Mouse (Mus musculus) heart, embryonic 10.5 days (tissue): ENCODE results near the gene Gm6525. TPM values are rescaled to one million over a fixed set of nuclear protein-coding genes. Genes with fewer than 3 reads are reported as not detected.
A peak's percentile ranks its signal among the peaks of the same experiment; 100 is the strongest.

Source experiments
- DNase-seq: peaks from one replicate; pipeline ENCODE4 v3.0.0-alpha.2; 2017; ENCODE audit warnings: low spot score
- H3K27ac ChIP-seq: fragments of 300-500 bp; sonication (generic); 2 replicates; pipeline ENCODE4 v1.5.1; 2016; ENCODE audit warnings: mild to moderate bottlenecking
- H3K27me3 ChIP-seq: fragments of 300-500 bp; sonication (generic); 2 replicates; pipeline ENCODE4 v1.6.1; 2016; ENCODE audit warnings: mild to moderate bottlenecking; ENCODE audit not compliant: poor library complexity, insufficient read depth, severe bottlenecking
- H3K36me3 ChIP-seq: fragments of 300-500 bp; sonication (generic); 2 replicates; pipeline ENCODE4 v1.6.1; 2016; ENCODE audit warnings: mild to moderate bottlenecking, moderate library complexity
- H3K4me1 ChIP-seq: fragments of 300-500 bp; sonication (generic); 2 replicates; pipeline ENCODE4 v1.6.1; 2016; ENCODE audit warnings: mild to moderate bottlenecking
- H3K4me3 ChIP-seq: fragments of 300-500 bp; sonication (generic); 2 replicates; pipeline ENCODE4 v1.5.1; 2016; ENCODE audit warnings: mild to moderate bottlenecking, moderate library complexity
- H3K9me3 ChIP-seq: fragments of 300-500 bp; sonication (generic); 2 replicates; pipeline ENCODE4 v1.6.1; 2016; ENCODE audit warnings: mild to moderate bottlenecking, moderate library complexity
- WGBS: fragments of 180-500 bp; shearing (Covaris S2); methylation state at CpG from one replicate; pipeline ENCODE4 v1.1.7; 2016; 5-methylcytosine and 5-hydroxymethylcytosine counted together
- polyA plus RNA-seq: library from polyadenylated mRNA; unstranded; fragments of >200 nt; fragmentation: Nextera tagmentation; extraction: Ambion mirVana; gene quantifications from 2 replicates; pipeline ENCODE4 v1.2.1, GENCODE M21; 2016

Gm6525 gene
- polyA plus RNA-seq: 0.14 and 0.25 TPM in 2 replicates

- 83% methylated on average over 11 of the region's 11 CpGs for WGBS
- Histone ChIP-seq H3K27ac (no peak within 1 kb of the TSS), H3K4me3 (no peak within 1 kb of the TSS), H3K4me1 (peaks cover 3% of the 10 kb centered on the region; the same call in 1 of the 2 replicates), H3K36me3 (0 out of 2 replicates have a peak, but pooled peaks cover 2% of the 10 kb centered on the region), H3K27me3 (no peaks in the 10 kb centered on the region), H3K9me3 (no peaks in the 10 kb centered on the region)
- no peak for DNase-seq
These were observed at the start of gene Gm6525 for GRCm38 (mm10) chr3:84173581-84174154. Gene Gm6525 (plus strand): TSS chr3:84174104.

DNA sequence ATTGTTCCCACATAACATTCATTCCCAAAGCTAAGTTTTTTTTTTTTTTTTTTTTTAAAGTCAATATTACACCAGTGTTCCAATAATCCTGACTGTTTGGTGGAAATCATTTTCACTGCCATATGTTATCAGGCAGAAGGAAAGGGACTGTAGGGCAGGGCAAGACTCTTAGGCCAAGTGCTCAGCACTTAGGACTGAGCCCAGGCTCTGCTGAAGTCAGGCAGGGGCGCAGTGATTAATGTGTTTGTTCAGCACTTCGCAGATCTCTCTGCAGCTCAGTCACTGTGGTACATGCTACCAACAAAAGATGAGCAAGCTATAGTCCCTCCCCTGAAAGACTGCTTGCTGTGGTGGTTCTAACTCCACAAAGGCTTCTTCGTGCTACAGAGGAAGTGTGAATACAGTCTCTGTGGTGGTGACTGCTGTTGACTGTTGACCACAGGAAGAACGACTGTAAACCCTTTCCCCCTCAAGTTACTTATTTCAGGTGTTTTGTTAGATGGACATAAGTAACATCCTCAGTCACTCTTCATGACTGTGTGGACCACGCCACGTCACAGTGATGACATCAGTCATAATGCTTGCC, 48.1 kb upstream of the Gm6525 start:
- no peak for DNase-seq
- no peak overlapping the region for H3K27ac ChIP-seq

DNA sequence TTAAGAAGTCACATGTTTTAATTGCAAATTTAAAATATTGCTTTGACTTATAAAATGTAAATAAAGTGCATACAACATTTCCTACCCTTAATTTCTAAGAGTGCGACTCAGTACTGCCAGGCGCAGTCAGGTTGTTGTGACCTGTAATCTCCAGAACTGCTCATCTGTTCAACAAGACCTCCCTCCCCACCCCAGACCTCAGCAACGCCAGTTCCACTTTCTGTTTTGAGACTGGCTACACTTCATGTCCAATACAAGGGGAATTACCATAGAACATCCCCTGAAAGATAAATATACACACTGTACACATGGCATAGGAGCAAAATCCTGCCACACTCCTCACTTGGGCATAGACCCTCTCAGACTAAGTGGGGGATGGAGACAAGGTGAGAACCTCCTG, 47.2 kb upstream of the Gm6525 start:
- WGBS: 83% methylated on average over 3 of the region's 3 CpGs
- Histone ChIP-seq H3K4me3 (no peak overlapping the region), H3K9me3 (no peaks in the 10 kb centered on the region), H3K27ac (no peak overlapping the region), H3K27me3 (no peaks in the 10 kb centered on the region), H3K4me1 (no peaks in the 10 kb centered on the region), H3K36me3 (no peaks in the 10 kb centered on the region)
- DNase-seq: no peak

More for the DNA sequence above, 48.1 kb upstream of the Gm6525 start:
- H3K4me1 ChIP-seq: no peaks in the 10 kb centered on the region
- no peaks in the 10 kb centered on the region for H3K36me3 ChIP-seq
- WGBS: 71% methylated on average over 6 of the region's 6 CpGs
- no peaks in the 10 kb centered on the region for H3K9me3 ChIP-seq
- H3K4me3 ChIP-seq: no peak overlapping the region
- no peaks in the 10 kb centered on the region for H3K27me3 ChIP-seq

DNA sequence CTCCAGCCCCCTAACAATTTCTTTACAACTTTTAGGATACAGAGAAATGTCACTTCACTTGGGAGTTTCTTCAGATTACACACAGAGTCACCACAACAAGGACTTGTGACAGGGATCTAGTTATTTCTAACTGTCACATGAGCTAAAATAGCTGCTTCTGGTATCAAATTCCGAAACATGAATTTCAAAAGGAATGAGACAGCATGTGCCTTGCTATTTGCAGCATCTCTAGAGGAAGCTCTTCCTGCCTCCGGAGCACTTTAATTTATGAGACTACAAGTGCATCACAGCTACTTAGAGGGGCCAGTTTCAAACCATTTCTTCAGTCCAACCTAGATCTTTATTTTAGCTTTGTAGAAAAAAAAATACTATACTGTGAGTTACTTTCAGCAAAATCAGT, 46.5 kb upstream of the Gm6525 start:
- DNase-seq: no peak
- WGBS: 86% methylated on average over 2 of the region's 2 CpGs
- Histone ChIP-seq H3K9me3 (no peaks in the 10 kb centered on the region), H3K36me3 (no peaks in the 10 kb centered on the region), H3K4me3 (no peak overlapping the region), H3K4me1 (no peaks in the 10 kb centered on the region), H3K27ac (no peak overlapping the region), H3K27me3 (no peaks in the 10 kb centered on the region)

DNA sequence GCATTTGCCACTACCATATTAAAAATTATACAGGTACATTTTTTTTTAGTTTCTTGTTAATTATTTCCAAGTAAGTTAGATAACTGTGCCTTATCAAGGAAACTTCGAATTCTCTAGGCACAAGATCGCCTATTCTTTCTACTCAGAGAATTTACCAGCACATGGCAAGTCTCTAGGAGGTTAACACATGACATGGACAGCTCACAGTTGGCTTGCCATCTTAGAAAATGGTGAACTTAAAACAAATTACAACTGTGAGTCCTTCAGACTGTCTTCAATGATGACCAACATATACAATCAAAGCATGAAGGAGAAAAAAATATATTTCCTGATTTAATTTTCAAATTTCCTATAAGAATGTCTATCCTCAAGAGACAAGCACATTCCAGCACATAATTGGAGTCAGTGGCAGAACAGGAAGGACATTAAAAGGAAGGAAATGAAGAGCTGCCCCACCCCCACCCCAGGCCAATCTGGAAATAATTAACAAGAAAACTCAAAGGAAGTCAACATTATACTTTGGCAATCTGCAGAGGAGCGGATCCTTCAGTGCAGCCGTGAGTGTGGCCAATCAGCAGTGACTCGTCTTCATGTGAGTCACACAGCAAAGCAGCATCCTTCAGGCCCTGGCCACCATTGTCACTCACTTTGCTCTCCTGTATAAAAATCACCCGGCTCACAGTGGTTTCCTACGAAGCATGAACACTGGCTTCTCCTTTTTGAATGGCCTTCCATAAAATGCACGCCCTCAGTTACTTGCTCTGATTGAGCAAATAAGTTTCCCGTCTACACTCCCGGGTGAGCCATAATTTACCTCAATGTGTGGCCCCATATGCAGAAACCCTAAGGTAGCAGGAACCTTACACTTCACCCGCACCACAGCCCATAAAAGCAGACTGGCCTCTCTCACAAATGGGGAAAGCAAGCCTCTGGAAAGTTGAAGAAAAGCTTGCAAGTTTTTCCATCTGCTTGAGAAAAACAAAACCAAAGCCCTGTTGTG, 44.7 kb upstream of the Gm6525 start:
- no peaks in the 10 kb centered on the region for H3K4me1 ChIP-seq
- no peaks in the 10 kb centered on the region for H3K9me3 ChIP-seq
- WGBS: 76% methylated on average over 11 of the region's 11 CpGs
- no peaks in the 10 kb centered on the region for H3K36me3 ChIP-seq
- no peak for DNase-seq
- H3K4me3 ChIP-seq: no peak overlapping the region
- H3K27me3 ChIP-seq: no peaks in the 10 kb centered on the region
- H3K27ac ChIP-seq: no peak overlapping the region

DNA sequence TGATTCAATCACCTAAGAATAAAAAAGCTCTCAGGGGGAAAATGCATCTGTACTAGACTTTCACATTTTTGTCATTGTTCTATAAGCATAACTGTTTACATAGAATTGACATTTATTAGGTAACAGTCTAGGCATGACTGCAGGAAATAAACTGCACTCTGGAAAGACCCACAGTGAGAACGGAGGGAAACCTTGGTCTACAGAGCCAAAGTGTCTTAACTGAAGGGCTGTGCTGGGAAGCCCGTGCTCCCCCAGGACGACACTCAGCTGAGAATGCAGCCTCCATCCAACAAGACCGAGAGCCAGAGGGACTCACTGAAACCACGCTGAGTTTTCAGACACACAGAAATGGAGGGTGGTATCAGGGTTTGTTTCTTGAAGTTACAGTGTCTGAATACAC, 43.1 kb upstream of the Gm6525 start:
- Histone ChIP-seq H3K27me3 (no peaks in the 10 kb centered on the region), H3K4me1 (peaks cover 6% of the 10 kb centered on the region; the same call in 1 of the 2 replicates), H3K4me3 (no peak overlapping the region), H3K36me3 (no peaks in the 10 kb centered on the region), H3K9me3 (no peaks in the 10 kb centered on the region), H3K27ac (no peak overlapping the region)
- DNase-seq: no peak
- 74% methylated on average over 5 of the region's 5 CpGs for WGBS

GRCm38 (mm10) chr3:84131369-84131768, 42.5 kb upstream of the Gm6525 start:
- DNase-seq: no peak
- H3K27ac ChIP-seq: no peak overlapping the region
- 81% methylated on average over 3 of the region's 3 CpGs for WGBS
- no peaks in the 10 kb centered on the region for H3K27me3 ChIP-seq
- no peak overlapping the region for H3K4me3 ChIP-seq
- H3K36me3 ChIP-seq: no peaks in the 10 kb centered on the region
- no peaks in the 10 kb centered on the region for H3K9me3 ChIP-seq
- H3K4me1 ChIP-seq: peaks cover 6% of the 10 kb centered on the region; the same call in 1 of the 2 replicates

DNA sequence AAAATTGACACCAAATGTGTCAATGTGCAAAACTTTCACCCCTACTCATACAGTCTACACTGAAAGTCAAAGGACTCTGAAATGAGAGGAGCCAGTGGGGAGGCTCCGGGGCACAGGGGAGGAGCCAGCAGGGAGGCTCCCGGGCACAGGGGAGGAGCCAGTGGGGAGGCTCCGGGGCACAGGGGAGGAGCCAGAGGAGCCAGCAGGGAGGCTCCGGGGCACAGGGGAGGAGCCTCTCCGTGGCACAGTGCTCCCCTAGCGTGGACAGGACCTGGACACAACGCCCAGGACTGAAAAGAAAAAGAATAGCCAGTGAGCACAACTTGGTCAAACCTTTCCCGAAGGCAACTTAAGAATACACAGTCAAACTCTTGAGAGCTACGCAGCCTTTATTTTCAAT, 38.5 kb upstream of the Gm6525 start:
- H3K27me3 ChIP-seq: no peaks in the 10 kb centered on the region
- WGBS: 27% methylated on average over 9 of the region's 9 CpGs

GRCm38 (mm10) chr3:84135933-84136332, 38.0 kb upstream of the Gm6525 start:
- Histone ChIP-seq H3K9me3 (no peaks in the 10 kb centered on the region), H3K36me3 (no peaks in the 10 kb centered on the region), H3K4me1 (peaks cover 6% of the 10 kb centered on the region; the same call in 1 of the 2 replicates), H3K27ac (no peak overlapping the region), H3K4me3 (peak overlapping the region; percentile 27; the same call in 1 of the 2 replicates), H3K27me3 (no peaks in the 10 kb centered on the region)
- 69% methylated on average over 6 of the region's 6 CpGs for WGBS
- peak; percentile 43 for DNase-seq

More for the DNA sequence above, 38.5 kb upstream of the Gm6525 start:
- peak overlapping the region; percentile 22; the same call in 1 of the 2 replicates for H3K27ac ChIP-seq
- H3K36me3 ChIP-seq: no peaks in the 10 kb centered on the region
- peaks cover 6% of the 10 kb centered on the region; the same call in 1 of the 2 replicates for H3K4me1 ChIP-seq
- H3K9me3 ChIP-seq: no peaks in the 10 kb centered on the region
- peak overlapping the region; percentile 27; the same call in 1 of the 2 replicates for H3K4me3 ChIP-seq
- DNase-seq: peak; percentile 80

- H3K4me3 ChIP-seq: no peak overlapping the region
- 75% methylated on average over 7 of the region's 7 CpGs for WGBS
- no peaks in the 10 kb centered on the region for H3K9me3 ChIP-seq
- DNase-seq: peak; percentile 14
- H3K27me3 ChIP-seq: no peaks in the 10 kb centered on the region
- H3K4me1 ChIP-seq: peaks cover 6% of the 10 kb centered on the region; the same call in 1 of the 2 replicates
- H3K36me3 ChIP-seq: no peaks in the 10 kb centered on the region
- no peak overlapping the region for H3K27ac ChIP-seq
These were observed 37.4 kb upstream of the Gm6525 start for GRCm38 (mm10) chr3:84136509-84136908.

GRCm38 (mm10) chr3:84140947-84141346, 33.0 kb upstream of the Gm6525 start:
- Histone ChIP-seq H3K4me1 (no peaks in the 10 kb centered on the region), H3K9me3 (no peaks in the 10 kb centered on the region), H3K4me3 (no peak overlapping the region), H3K27ac (no peak overlapping the region), H3K27me3 (no peaks in the 10 kb centered on the region), H3K36me3 (no peaks in the 10 kb centered on the region)
- DNase-seq: peak; percentile 46
- WGBS: 71% methylated on average over 7 of the region's 7 CpGs

GRCm38 (mm10) chr3:84149831-84150230, 24.1 kb upstream of the Gm6525 start:
- 0 out of 2 replicates have a peak, but pooled peaks cover 5% of the 10 kb centered on the region for H3K36me3 ChIP-seq
- no peak overlapping the region for H3K4me3 ChIP-seq
- H3K27ac ChIP-seq: no peak overlapping the region
- WGBS: 96% methylated on average over 3 of the region's 3 CpGs
- H3K27me3 ChIP-seq: no peaks in the 10 kb centered on the region
- no peaks in the 10 kb centered on the region for H3K9me3 ChIP-seq
- DNase-seq: peak; percentile 61
- H3K4me1 ChIP-seq: no peaks in the 10 kb centered on the region
